8 mouse cellular contexts compared by ENCODE assay signal in genomic region chr1:52799056-52799726, GRCm38 (mm10). TPM values are rescaled to one million over a fixed set of nuclear protein-coding genes. Genes with fewer than 3 reads are reported as not detected.
DNase-seq lines count a peak whose midpoint lies in the region; ATAC-seq and TF ChIP-seq lines count a peak whose summit lies in the region.

No protein-coding gene starts in this region.

- H3K36me3 ChIP-seq in liver, embryonic 13.5 days: no peaks in the 10 kb centered on the region
- no peaks in the 10 kb centered on the region for H3K36me3 ChIP-seq in liver, embryonic 12.5 days
- peaks cover 20% of the 10 kb centered on the region for H3K36me3 ChIP-seq in heart, embryonic 13.5 days
- H3K36me3 ChIP-seq in lung, embryonic 14.5 days (ENCODE audit: insufficient read depth): peaks cover 10% of the 10 kb centered on the region

- no peaks in the 10 kb centered on the region for H3K9me3 ChIP-seq in liver, embryonic 13.5 days (replicated peaks)
- H3K9me3 ChIP-seq in liver, embryonic 12.5 days (replicated peaks): no peaks in the 10 kb centered on the region
- H3K9me3 ChIP-seq in heart, embryonic 13.5 days: no peaks in the 10 kb centered on the region
- no peaks in the 10 kb centered on the region for H3K9me3 ChIP-seq in lung, embryonic 14.5 days (ENCODE audit: low read depth, low read length)

- H3K4me2 ChIP-seq in liver, embryonic 13.5 days: 0 out of 2 replicates have a peak overlapping the region, but pooled peaks have one; percentile 2
- no peak overlapping the region for H3K4me2 ChIP-seq in liver, embryonic 12.5 days
- peak overlapping the region; percentile 51 for H3K4me2 ChIP-seq in heart, embryonic 13.5 days
- H3K4me2 ChIP-seq in lung, embryonic 14.5 days: no peak overlapping the region

- WGBS in liver, embryonic 13.5 days (ENCODE audit: insufficient replicate concordance): 57% methylated on average over 10 of the region's 10 CpGs
- WGBS in liver, embryonic 12.5 days (ENCODE audit: insufficient replicate concordance): 54% methylated on average over 10 of the region's 10 CpGs
- 43% methylated on average over 10 of the region's 10 CpGs for WGBS in heart, embryonic 13.5 days
- 38% methylated on average over 10 of the region's 10 CpGs for WGBS in lung, embryonic 14.5 days

- peak; percentile 53 to 84 for DNase-seq in adrenal gland, adult (ENCODE audit: inconsistent age in 2 of 2, low spot score in 1 of 2)
- no peak for DNase-seq in adrenal gland, postnatal 25 days
- no peak for DNase-seq in liver, embryonic 13.5 days
- no peak for DNase-seq in lung, embryonic 14.5 days
- peak; percentile 30 for DNase-seq in skeletal muscle tissue, adult 2 months (ENCODE audit: low read depth, low spot score)
- no peak for DNase-seq in cerebellum, adult 11 months

- H3K27me3 ChIP-seq in liver, embryonic 13.5 days: no peaks in the 10 kb centered on the region
- H3K27me3 ChIP-seq in liver, embryonic 12.5 days (replicated peaks): no peaks in the 10 kb centered on the region
- no peaks in the 10 kb centered on the region for H3K27me3 ChIP-seq in heart, embryonic 13.5 days (replicated peaks)
- H3K27me3 ChIP-seq in lung, embryonic 14.5 days (ENCODE audit: insufficient read depth, low read length): no peaks in the 10 kb centered on the region

- H3K4me1 ChIP-seq in liver, embryonic 13.5 days (replicated peaks): peaks cover 22% of the 10 kb centered on the region; the same call in 1 of the 2 replicates
- peaks cover 17% of the 10 kb centered on the region for H3K4me1 ChIP-seq in liver, embryonic 12.5 days
- H3K4me1 ChIP-seq in heart, embryonic 13.5 days: peaks cover 35% of the 10 kb centered on the region
- H3K4me1 ChIP-seq in lung, embryonic 14.5 days (ENCODE audit: insufficient read depth): no peaks in the 10 kb centered on the region; the same call in 1 of the 2 replicates

- no peak overlapping the region for H3K4me3 ChIP-seq in liver, embryonic 13.5 days (replicated peaks)
- no peak overlapping the region for H3K4me3 ChIP-seq in liver, embryonic 12.5 days
- H3K4me3 ChIP-seq in heart, embryonic 13.5 days: 0 out of 2 replicates have a peak overlapping the region, but pooled peaks have one; percentile 6
- H3K4me3 ChIP-seq in lung, embryonic 14.5 days (ENCODE audit: low read depth, low read length): no peak overlapping the region

- no peak overlapping the region for H3K9ac ChIP-seq in liver, embryonic 13.5 days
- H3K9ac ChIP-seq in liver, embryonic 12.5 days: no peak overlapping the region
- peak overlapping the region; percentile 47; the same call in 1 of the 2 replicates for H3K9ac ChIP-seq in heart, embryonic 13.5 days
- no peak overlapping the region for H3K9ac ChIP-seq in lung, embryonic 14.5 days

- ATAC-seq in liver, embryonic 13.5 days (ENCODE audit: low read depth): no peak
- ATAC-seq in liver, embryonic 12.5 days: no peak
- no peak for ATAC-seq in heart, embryonic 13.5 days (ENCODE audit: extremely low read depth, insufficient number of reproducible peaks, low FRiP score, low TSS enrichment)
- peak; percentile 48; the same call in 1 of the 2 replicates for ATAC-seq in lung, embryonic 14.5 days (ENCODE audit: insufficient read depth)

- H3K27ac ChIP-seq in liver, embryonic 13.5 days: no peak overlapping the region
- no peak overlapping the region for H3K27ac ChIP-seq in liver, embryonic 12.5 days
- H3K27ac ChIP-seq in heart, embryonic 13.5 days (replicated peaks): peak overlapping the region; percentile 72
- H3K27ac ChIP-seq in lung, embryonic 14.5 days (ENCODE audit: low read depth): no peak overlapping the region

- no peak for TF ChIP-seq CTCF in lung, embryonic 14.5 days (IDR thresholded peaks at IDR 0.05; ENCODE audit: low read depth)

RNA-seq across cellular contexts. Expression of gene Inpp1, which starts 18.3 kb away (rescaled TPM):
- 17.8 and 19.6 TPM in 2 replicates for total RNA-seq in adrenal gland, postnatal 25 days (2021)
- polyA plus RNA-seq in liver, embryonic 13.5 days (2015; fragmentation: Nextera tagmentation; extraction: Ambion mirVana): 3.3 and 3.7 TPM in 2 replicates
- 5.4 and 6.2 TPM in 2 replicates for polyA plus RNA-seq in liver, embryonic 12.5 days (2016; fragmentation: Nextera tagmentation; extraction: Ambion mirVana)
- 18.4 and 18.6 TPM in 2 replicates for polyA plus RNA-seq in heart, embryonic 13.5 days (2015; fragmentation: Nextera tagmentation; extraction: Ambion mirVana)
- polyA plus RNA-seq in lung, embryonic 14.5 days (2014; fragmentation: Nextera tagmentation; extraction: Ambion mirVana): 9.8 and 9.9 TPM in 2 replicates

RNA-seq across cellular contexts. Expression of gene Hibch, which starts 45.5 kb away (rescaled TPM):
- total RNA-seq in adrenal gland, postnatal 25 days (2021): 74.6 TPM in 2 replicates
- 18.6 and 21.9 TPM in 2 replicates for polyA plus RNA-seq in liver, embryonic 13.5 days (2015; fragmentation: Nextera tagmentation; extraction: Ambion mirVana)
- 20.4 and 21.2 TPM in 2 replicates for polyA plus RNA-seq in liver, embryonic 12.5 days (2016; fragmentation: Nextera tagmentation; extraction: Ambion mirVana)
- polyA plus RNA-seq in heart, embryonic 13.5 days (2015; fragmentation: Nextera tagmentation; extraction: Ambion mirVana): 30.0 and 30.9 TPM in 2 replicates
- polyA plus RNA-seq in lung, embryonic 14.5 days (2014; fragmentation: Nextera tagmentation; extraction: Ambion mirVana): 19.2 and 20.6 TPM in 2 replicates

Comparison
In these comparisons a context has a peak if more than half of its experiments do, and no peak if none do; other contexts are left out.
1. DNase-seq: peak in adrenal gland, adult (2 of 2) and skeletal muscle tissue, adult 2 months (single experiment); none in adrenal gland, postnatal 25 days (single experiment), liver, embryonic 13.5 days (single experiment), lung, embryonic 14.5 days (single experiment) and cerebellum, adult 11 months (single experiment).
2. H3K4me2 ChIP-seq: peak in liver, embryonic 13.5 days (single experiment) and heart, embryonic 13.5 days (single experiment); none in liver, embryonic 12.5 days (single experiment) and lung, embryonic 14.5 days (single experiment).